Mouse (Mus musculus): Measurements from ENCODE around the gene Timm10. TPM values are rescaled to one million over a fixed set of nuclear protein-coding genes. Genes with fewer than 3 reads are reported as not detected.
A peak's percentile ranks its signal among the peaks of the same experiment; 100 is the strongest.
"Not testable (repeated sequence)": the region's sequence is repeated elsewhere in the genome, so short reads cannot be mapped to it uniquely, and the experiment has no call there.

The Timm10 gene
- polyA plus RNA-seq, 1 experiment = 25.1 TPM

GRCm38 (mm10) chr2:84793871-84794270, 32.9 kb upstream of the Timm10 start:
- Histone ChIP-seq H3K4me1 (ENCODE audit: control insufficient read depth, insufficient read depth, low read length) (no peaks in the 10 kb centered on the region; the same call in 1 of the 2 replicates), H3K4me3 (replicated peaks; ENCODE audit: extremely low read depth, low read depth, low read length) (no peak overlapping the region)
- no peak for DNase-seq
- 75% methylated on average over 3 of the region's 3 CpGs for WGBS
- no peak for TF ChIP-seq POLR2A (IDR thresholded peaks at IDR 0.05; ENCODE audit: borderline replicate concordance, extremely low read depth, low read depth, low read length)
- TF ChIP-seq CTCF (IDR thresholded peaks at IDR 0.05; ENCODE audit: insufficient read depth, low read length) = no peak

DNA sequence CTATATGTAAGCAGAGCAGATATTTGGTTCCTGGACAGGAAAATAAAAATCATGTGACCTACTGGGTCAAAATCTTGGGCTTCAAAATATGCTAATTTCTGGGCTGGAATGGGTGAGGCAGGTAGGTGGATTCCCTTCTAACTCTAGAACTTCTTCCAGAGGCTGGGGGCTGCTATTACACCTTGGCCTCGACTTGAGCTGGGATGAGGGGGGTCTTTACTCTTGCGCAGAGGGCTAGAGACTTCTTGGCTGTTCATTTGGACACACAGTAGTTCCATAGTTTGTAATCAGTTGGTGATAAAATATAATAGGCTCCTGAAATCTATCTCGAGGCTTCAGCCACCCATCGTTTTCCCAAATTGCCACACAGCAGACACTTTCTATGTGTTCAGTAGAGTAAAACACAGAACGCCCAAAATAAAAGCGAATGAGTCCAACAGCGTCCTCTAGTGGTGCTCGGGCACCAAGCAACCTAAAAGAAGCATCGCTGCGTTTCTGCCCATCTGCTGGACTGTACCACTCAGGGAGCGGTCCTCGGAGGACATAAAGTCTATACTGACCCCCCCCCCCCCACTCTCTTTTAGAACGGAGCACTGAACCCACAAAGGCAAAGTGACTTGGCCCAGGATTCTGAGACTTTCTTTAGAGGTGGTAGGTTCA, 28.8 kb upstream of the Timm10 start:
- 9% methylated on average over 13 of the region's 13 CpGs for WGBS
- peak overlapping the region; percentile 78 for H3K4me3 ChIP-seq (replicated peaks; ENCODE audit: extremely low read depth, low read depth, low read length)
- no peaks in the 10 kb centered on the region; the same call in 1 of the 2 replicates for H3K4me1 ChIP-seq (ENCODE audit: control insufficient read depth, insufficient read depth, low read length)
- TF ChIP-seq CTCF (IDR thresholded peaks at IDR 0.05; ENCODE audit: insufficient read depth, low read length) (peak; percentile 90), POLR2A (IDR thresholded peaks at IDR 0.05; ENCODE audit: borderline replicate concordance, extremely low read depth, low read depth, low read length) (no peak)
- peak; percentile 64 for DNase-seq

GRCm38 (mm10) chr2:84798493-84798921, 28.3 kb upstream of the Timm10 start, which contains the start of gene Ube2l6:
Gene Ube2l6 (plus strand): TSS chr2:84798828.
- Histone ChIP-seq H3K4me1 (ENCODE audit: control insufficient read depth, insufficient read depth, low read length) (no peaks in the 10 kb centered on the region; the same call in 1 of the 2 replicates), H3K4me3 (replicated peaks; ENCODE audit: extremely low read depth, low read depth, low read length) (peak within 1 kb of the TSS; percentile 78)
- under 1% methylated on average over 21 of the region's 21 CpGs for WGBS
- DNase-seq = peak; percentile 69
- TF ChIP-seq CTCF (IDR thresholded peaks at IDR 0.05; ENCODE audit: insufficient read depth, low read length) (no peak), POLR2A (IDR thresholded peaks at IDR 0.05; ENCODE audit: borderline replicate concordance, extremely low read depth, low read depth, low read length) (0 out of 2 replicates have a peak, but pooled peaks have one; percentile 6)

- TF ChIP-seq CTCF (IDR thresholded peaks at IDR 0.05; ENCODE audit: insufficient read depth, low read length) = peak; percentile 51
- no peak for TF ChIP-seq POLR2A (IDR thresholded peaks at IDR 0.05; ENCODE audit: borderline replicate concordance, extremely low read depth, low read depth, low read length)
- peak overlapping the region; percentile 78 for H3K4me3 ChIP-seq (replicated peaks; ENCODE audit: extremely low read depth, low read depth, low read length)
- WGBS = under 1% methylated on average over 16 of the region's 16 CpGs
- peak; percentile 57 for DNase-seq
- no peaks in the 10 kb centered on the region; the same call in 1 of the 2 replicates for H3K4me1 ChIP-seq (ENCODE audit: control insufficient read depth, insufficient read depth, low read length)
Observed at GRCm38 (mm10) chr2:84799041-84799561, 27.7 kb upstream of the Timm10 start.

- no peak for DNase-seq
- 53% methylated on average over 4 of the region's 4 CpGs for WGBS
- no peak overlapping the region for H3K4me3 ChIP-seq (replicated peaks; ENCODE audit: extremely low read depth, low read depth, low read length)
- TF ChIP-seq POLR2A (IDR thresholded peaks at IDR 0.05; ENCODE audit: borderline replicate concordance, extremely low read depth, low read depth, low read length) = no peak
- no peak for TF ChIP-seq CTCF (IDR thresholded peaks at IDR 0.05; ENCODE audit: insufficient read depth, low read length)
- H3K4me1 ChIP-seq (ENCODE audit: control insufficient read depth, insufficient read depth, low read length) = no peaks in the 10 kb centered on the region; the same call in 1 of the 2 replicates
Observed at GRCm38 (mm10) chr2:84800304-84800703, 26.5 kb upstream of the Timm10 start.

DNA sequence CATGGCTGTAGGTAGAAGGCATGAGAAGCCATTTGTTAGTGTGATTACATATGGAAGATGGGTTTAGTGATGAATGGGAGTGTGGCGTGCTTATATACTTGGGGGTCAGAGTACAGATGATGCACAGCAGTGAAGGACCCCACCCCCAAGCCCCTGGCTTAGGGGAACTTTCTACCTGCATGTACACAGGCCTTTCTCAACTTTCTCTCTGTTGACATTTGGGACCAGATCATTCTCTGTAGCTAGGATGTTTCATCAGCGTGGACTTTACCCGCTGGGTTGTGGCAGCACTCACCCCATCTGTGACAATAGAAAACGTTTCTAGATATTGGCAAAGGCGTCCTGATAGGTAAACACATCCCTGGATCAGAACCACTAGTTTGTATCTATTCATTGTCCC, 25.6 kb upstream of the Timm10 start:
- 84% methylated on average over 5 of the region's 5 CpGs for whole genome bisulfite sequencing
- not testable (repeated sequence) for DNase-seq; H3K4me1 ChIP-seq (ENCODE audit: control insufficient read depth, insufficient read depth, low read length); H3K4me3 ChIP-seq (replicated peaks; ENCODE audit: extremely low read depth, low read depth, low read length)

- Histone ChIP-seq H3K4me3 (replicated peaks; ENCODE audit: extremely low read depth, low read depth, low read length) (no peak overlapping the region), H3K4me1 (ENCODE audit: control insufficient read depth, insufficient read depth, low read length) (no peaks in the 10 kb centered on the region)
- no peak for DNase-seq
- 87% methylated on average over 7 of the region's 7 CpGs for WGBS
- no peak for TF ChIP-seq POLR2A (IDR thresholded peaks at IDR 0.05; ENCODE audit: borderline replicate concordance, extremely low read depth, low read depth, low read length)
- no peak for TF ChIP-seq CTCF (IDR thresholded peaks at IDR 0.05; ENCODE audit: insufficient read depth, low read length)
Observed at GRCm38 (mm10) chr2:84803963-84804362, 22.8 kb upstream of the Timm10 start.

- WGBS = 66% methylated on average over 5 of the region's 5 CpGs
- TF ChIP-seq POLR2A (IDR thresholded peaks at IDR 0.05; ENCODE audit: borderline replicate concordance, extremely low read depth, low read depth, low read length) (no peak), CTCF (IDR thresholded peaks at IDR 0.05; ENCODE audit: insufficient read depth, low read length) (no peak)
- no peak overlapping the region for H3K4me3 ChIP-seq (replicated peaks; ENCODE audit: extremely low read depth, low read depth, low read length)
Observed at GRCm38 (mm10) chr2:84806546-84806945, 20.3 kb upstream of the Timm10 start.

GRCm38 (mm10) chr2:84809330-84809729, 17.5 kb upstream of the Timm10 start:
- Histone ChIP-seq H3K4me1 (ENCODE audit: control insufficient read depth, insufficient read depth, low read length) (0 out of 2 replicates have a peak, but pooled peaks cover 5% of the 10 kb centered on the region), H3K4me3 (replicated peaks; ENCODE audit: extremely low read depth, low read depth, low read length) (no peak overlapping the region)
- TF ChIP-seq POLR2A (IDR thresholded peaks at IDR 0.05; ENCODE audit: borderline replicate concordance, extremely low read depth, low read depth, low read length) = no peak
- TF ChIP-seq CTCF (IDR thresholded peaks at IDR 0.05; ENCODE audit: insufficient read depth, low read length) = no peak
- DNase-seq = no peak

More at GRCm38 (mm10) chr2:84806546-84806945, 20.3 kb upstream of the Timm10 start:
- no peak for DNase-seq
- 0 out of 2 replicates have a peak, but pooled peaks cover 5% of the 10 kb centered on the region for H3K4me1 ChIP-seq (ENCODE audit: control insufficient read depth, insufficient read depth, low read length)

GRCm38 (mm10) chr2:84810526-84810885, 16.3 kb upstream of the Timm10 start:
- H3K4me3 ChIP-seq (replicated peaks; ENCODE audit: extremely low read depth, low read depth, low read length) = no peak overlapping the region
- 67% methylated on average over 6 of the region's 6 CpGs for WGBS
- no peak for DNase-seq

More at GRCm38 (mm10) chr2:84810526-84810885, 16.3 kb upstream of the Timm10 start:
- TF ChIP-seq CTCF (IDR thresholded peaks at IDR 0.05; ENCODE audit: insufficient read depth, low read length) (no peak), POLR2A (IDR thresholded peaks at IDR 0.05; ENCODE audit: borderline replicate concordance, extremely low read depth, low read depth, low read length) (no peak)
- 0 out of 2 replicates have a peak, but pooled peaks cover 5% of the 10 kb centered on the region for H3K4me1 ChIP-seq (ENCODE audit: control insufficient read depth, insufficient read depth, low read length)
